Mouse (Mus musculus) natural killer cell, adult 2 months (primary cell): ENCODE measurements around the gene Ap4m1.

Source experiments
- DNase-seq, 2 experiments: peaks; one replicate each; pipeline ENCODE4 v3.0.0; 2022; ENCODE audit warnings: low spot score in 2 of 2

The Ap4m1 gene

DNA sequence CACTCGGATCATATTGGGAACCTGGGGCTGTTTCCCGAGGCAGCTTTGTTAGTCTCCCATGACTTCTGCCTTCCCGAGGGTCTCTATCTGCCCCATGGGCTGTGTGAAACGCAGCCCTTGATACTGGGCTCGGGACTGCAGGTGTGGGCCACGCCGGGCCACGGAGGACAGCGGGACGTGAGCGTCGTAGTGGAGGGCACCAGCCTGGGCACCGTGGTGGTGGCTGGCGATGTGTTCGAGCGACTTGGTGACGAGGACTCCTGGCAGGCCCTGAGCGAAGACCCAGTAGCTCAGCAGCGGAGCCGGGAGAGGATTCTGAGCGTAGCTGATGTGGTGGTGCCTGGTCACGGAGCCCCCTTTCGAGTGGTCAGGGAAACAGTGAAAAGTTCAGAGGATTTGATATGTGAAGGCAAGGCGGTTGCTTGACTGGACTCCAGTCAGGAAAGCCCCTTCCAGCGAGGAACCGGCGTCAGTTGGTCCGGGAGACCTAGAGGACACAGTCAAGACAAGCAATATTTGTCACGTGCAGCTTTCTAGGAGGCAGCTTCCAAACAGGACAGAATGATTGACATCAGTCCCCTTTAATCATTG, 23.0 kb downstream of the Ap4m1 start:
- DNase-seq: peak in 1 of 2 experiments; percentile 7

DNA sequence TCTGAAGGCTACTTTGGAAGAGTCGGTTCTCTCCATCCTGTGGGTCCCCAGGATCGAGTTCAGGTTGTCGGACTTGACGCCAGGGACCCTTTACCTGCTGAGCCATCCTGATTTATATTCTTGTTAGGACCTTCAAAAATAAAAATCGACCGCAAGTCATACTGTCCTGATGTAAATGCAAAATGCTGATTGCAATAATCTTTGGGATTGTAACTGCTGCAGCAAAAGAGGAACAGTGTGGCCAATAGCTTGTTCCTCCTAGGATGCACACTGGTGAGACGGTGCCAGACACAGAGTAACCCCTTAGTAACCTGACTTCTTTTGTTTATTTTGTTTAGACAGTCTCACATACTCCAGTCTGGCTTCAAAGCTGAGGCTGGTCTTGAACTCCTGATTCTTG, 23.7 kb downstream of the Ap4m1 start:
- DNase-seq: no peak

GRCm38 (mm10) chr5:138199576-138199975, 27.8 kb downstream of the Ap4m1 start:
- no peak for DNase-seq

- no peak for DNase-seq
Observed at GRCm38 (mm10) chr5:138202086-138202485, 30.3 kb downstream of the Ap4m1 start.

- no peak for DNase-seq
Observed at GRCm38 (mm10) chr5:138207253-138207652, 35.5 kb downstream of the Ap4m1 start.

DNA sequence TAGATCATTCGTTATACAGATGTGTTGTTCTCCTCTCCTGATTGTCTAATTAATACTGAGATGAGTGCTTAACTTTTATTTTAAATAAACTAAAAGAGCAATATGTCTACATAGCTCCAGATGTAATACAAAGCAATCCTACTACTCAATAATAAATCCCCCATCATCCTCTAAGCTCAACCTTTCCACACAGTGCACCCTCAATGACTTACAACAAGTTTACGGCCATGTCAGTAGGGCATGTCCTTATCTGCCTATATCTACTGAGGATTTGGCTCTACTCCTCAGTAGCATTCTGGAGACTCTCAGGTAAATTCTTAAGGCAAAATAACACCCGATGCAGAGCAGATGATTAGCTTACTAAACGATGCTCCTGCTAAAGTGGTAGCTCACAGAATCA, 36.1 kb downstream of the Ap4m1 start:
- DNase-seq: no peak

GRCm38 (mm10) chr5:138216632-138217031, 44.8 kb downstream of the Ap4m1 start:
- peak in 1 of 2 experiments; percentile 16 for DNase-seq

DNA sequence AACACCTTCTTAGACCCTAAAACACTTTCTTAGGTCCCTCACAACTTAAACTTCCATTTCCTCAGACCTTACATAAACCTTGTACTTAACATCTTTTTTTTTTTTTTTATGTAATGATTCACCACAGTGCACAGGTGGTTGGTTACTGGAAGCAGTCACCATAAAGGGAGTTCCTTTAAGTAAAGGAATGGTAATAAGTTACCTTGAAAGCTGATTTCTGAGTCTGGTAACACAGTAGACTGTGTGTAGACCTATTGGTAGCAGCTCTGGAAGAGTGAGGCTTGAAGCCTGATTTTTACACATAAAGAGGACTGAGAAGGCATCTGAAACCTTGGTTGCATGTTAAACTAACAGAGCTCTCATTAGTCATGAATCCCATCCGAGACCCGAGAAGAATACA, 48.1 kb downstream of the Ap4m1 start:
- DNase-seq: no peak

DNA sequence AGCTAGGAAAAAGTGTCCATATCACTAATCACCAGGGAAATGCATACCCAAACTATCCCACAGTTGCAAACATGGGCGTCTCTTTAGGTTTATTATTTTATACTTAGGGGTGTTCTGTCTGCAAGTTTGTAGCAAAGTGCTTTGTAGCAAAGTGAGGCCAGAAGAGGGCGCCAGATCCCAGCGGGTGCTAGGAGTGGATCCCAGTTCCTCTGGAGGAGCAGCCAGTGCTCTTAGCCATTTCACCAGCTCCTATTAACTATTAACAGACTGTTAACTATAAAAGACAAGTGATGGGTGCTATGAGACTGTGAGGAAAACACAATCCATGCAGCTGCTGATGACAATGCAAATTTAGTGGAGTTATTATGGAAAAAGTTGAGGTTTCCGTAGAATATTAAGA, 50.3 kb downstream of the Ap4m1 start:
- DNase-seq: peak; percentile 58 to 75

DNA sequence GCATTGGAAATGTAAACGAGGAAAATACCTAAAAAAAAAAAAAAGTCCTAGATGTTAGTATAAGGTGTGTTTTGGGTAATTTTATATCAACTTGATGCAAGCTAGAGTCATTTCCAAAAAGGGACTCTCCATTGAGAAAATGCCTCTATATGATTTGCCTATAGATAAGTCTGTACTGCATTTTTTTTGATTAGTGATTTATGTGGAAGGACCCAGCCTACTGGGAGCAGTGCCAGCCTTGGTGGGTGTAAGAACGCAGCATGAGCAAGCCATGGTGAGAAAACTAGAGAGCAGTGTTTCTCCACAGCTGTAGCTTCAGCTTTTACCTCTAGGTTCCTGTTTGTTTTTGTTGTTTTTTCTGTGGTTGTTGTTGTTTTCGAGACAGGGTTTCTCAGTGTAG, 51.5 kb downstream of the Ap4m1 start:
- no peak for DNase-seq

DNA sequence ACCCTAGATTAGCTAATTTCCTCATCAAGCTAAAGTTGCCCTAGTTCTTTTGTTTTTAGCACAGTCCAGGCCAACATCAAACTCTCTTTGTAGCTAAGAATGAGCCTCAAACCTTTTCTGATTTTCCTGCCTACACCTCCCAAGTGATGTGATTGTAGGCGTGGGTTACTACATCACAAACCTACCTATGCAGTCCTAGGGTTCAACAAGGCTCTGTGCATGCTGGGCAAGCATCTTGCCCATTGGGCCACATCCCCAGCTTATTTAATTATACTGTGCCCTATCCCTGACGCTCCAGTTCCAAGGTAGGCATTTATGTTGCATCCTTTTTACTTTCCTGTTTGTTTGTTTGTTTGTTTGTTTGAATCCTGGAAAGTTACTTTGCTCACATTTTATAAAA, 53.9 kb downstream of the Ap4m1 start, which contains the start of gene Nxpe5:
Gene Nxpe5, plus strand, starts transcription at position 199 of the 400 bp plus-strand sequence.
- no peak for DNase-seq

DNA sequence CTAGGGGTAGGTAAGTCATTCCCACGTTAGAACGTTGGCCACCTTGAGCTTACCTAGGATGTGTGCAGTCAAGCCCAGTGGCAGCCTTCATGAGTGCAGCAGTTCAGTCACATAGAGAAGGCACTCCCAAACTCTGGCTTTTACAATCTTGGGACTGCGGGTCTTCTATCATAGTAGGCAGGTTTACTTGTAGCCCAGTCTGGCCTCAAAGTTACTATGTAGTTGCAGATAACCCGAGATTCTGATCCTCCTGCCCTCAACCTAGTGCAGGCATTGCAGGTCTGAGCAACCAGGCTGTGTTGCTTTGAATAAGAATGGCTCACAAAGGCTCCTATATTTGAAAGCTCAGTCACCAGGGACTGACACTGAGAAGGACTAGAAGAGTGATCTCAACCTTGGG, 54.7 kb downstream of the Ap4m1 start:
- DNase-seq: no peak

GRCm38 (mm10) chr5:138227367-138227766, 55.6 kb downstream of the Ap4m1 start:
- DNase-seq: no peak

GRCm38 (mm10) chr5:138228026-138228425, 56.2 kb downstream of the Ap4m1 start:
- peak in 1 of 2 experiments; percentile 29 for DNase-seq

- no peak for DNase-seq
Observed at GRCm38 (mm10) chr5:138229511-138229910, 57.7 kb downstream of the Ap4m1 start.
